Mouse (Mus musculus): ENCODE results near the gene Cep85l.
A peak's percentile ranks its signal among the peaks of the same experiment; 100 is the strongest.

The Cep85l gene

GRCm38 (mm10) chr10:53379709-53380106 lies at the start of gene Cep85l:
Gene Cep85l (minus strand): TSS chr10:53379947.
- DNase-seq = peak; percentile 87

- DNase-seq = no peak
Measured at GRCm38 (mm10) chr10:53428695-53429447, 49.1 kb upstream of the Cep85l start.

GRCm38 (mm10) chr10:53426524-53426923 lies 46.8 kb upstream of the Cep85l start:
- DNase-seq = no peak

GRCm38 (mm10) chr10:53423091-53423490 lies 43.3 kb upstream of the Cep85l start:
- no peak for DNase-seq

- DNase-seq = no peak
Measured at GRCm38 (mm10) chr10:53422206-53422605, 42.5 kb upstream of the Cep85l start.

GRCm38 (mm10) chr10:53421613-53422012 lies 41.9 kb upstream of the Cep85l start:
- DNase-seq = no peak

GRCm38 (mm10) chr10:53420069-53420468 lies 40.3 kb upstream of the Cep85l start:
- DNase-seq = no peak

- DNase-seq = no peak
Measured at GRCm38 (mm10) chr10:53419139-53419935, 39.6 kb upstream of the Cep85l start.

- no peak for DNase-seq
Measured at GRCm38 (mm10) chr10:53417015-53417414, 37.3 kb upstream of the Cep85l start.

- DNase-seq = no peak
Measured at GRCm38 (mm10) chr10:53416152-53416712, 36.5 kb upstream of the Cep85l start.

- DNase-seq = no peak
Measured at GRCm38 (mm10) chr10:53415252-53415651, 35.5 kb upstream of the Cep85l start.

- DNase-seq = no peak
Measured at GRCm38 (mm10) chr10:53414092-53415085, 34.6 kb upstream of the Cep85l start.

- no peak for DNase-seq
Measured at GRCm38 (mm10) chr10:53412936-53413335, 33.2 kb upstream of the Cep85l start.

- DNase-seq = no peak
Measured at GRCm38 (mm10) chr10:53412165-53412564, 32.4 kb upstream of the Cep85l start.

GRCm38 (mm10) chr10:53410831-53411230 lies 31.1 kb upstream of the Cep85l start:
- DNase-seq = no peak

GRCm38 (mm10) chr10:53407422-53407821 lies 27.7 kb upstream of the Cep85l start:
- DNase-seq = no peak

GRCm38 (mm10) chr10:53406845-53407244 lies 27.1 kb upstream of the Cep85l start:
- no peak for DNase-seq

GRCm38 (mm10) chr10:53402293-53402692 lies 22.5 kb upstream of the Cep85l start:
- no peak for DNase-seq

- no peak for DNase-seq
Measured at GRCm38 (mm10) chr10:53399053-53399452, 19.3 kb upstream of the Cep85l start.

GRCm38 (mm10) chr10:53398540-53398902 lies 18.8 kb upstream of the Cep85l start:
- DNase-seq = no peak

GRCm38 (mm10) chr10:53397846-53398539 lies 18.2 kb upstream of the Cep85l start:
- no peak for DNase-seq

All from kidney, adult 9 months (tissue).